Mouse (Mus musculus): ENCODE measurements at regions not wholly inside any gene's neighbourhood (a gene's known extent, or its start where the extent isn't known, plus 50 kb on each side); places are given as distances from the start of the nearest gene placed in this dataset.

GRCm38 (mm10) chr1:157048996-157049395, 59.5 kb downstream of the Tex35 start:
- TF ChIP-seq CTCF (IDR thresholded peaks at IDR 0.05; ENCODE audit: extremely low read depth, insufficient read depth, insufficient read length, insufficient replicate concordance), result no peak
- TF ChIP-seq POLR2A (IDR thresholded peaks at IDR 0.05; ENCODE audit: low read depth, low read length), result no peak
- Histone ChIP-seq H3K36me3 (ENCODE audit: control insufficient read depth, insufficient read depth, low read length) (no peaks in the 10 kb centered on the region), H3K27ac (ENCODE audit: insufficient read depth, low read length) (peak overlapping the region; percentile 92), H3K27me3 (ENCODE audit: control insufficient read depth, insufficient read depth, low read length) (no peaks in the 10 kb centered on the region), H3K4me1 (ENCODE audit: control insufficient read depth, insufficient read depth, insufficient read length) (peaks cover 26% of the 10 kb centered on the region), H3K4me3 (ENCODE audit: extremely low read depth, insufficient read depth, insufficient read length) (no peak overlapping the region)
- DNase-seq (ENCODE audit: low read depth in 1 of 2, low spot score in 2 of 2), result no peak
- WGBS, result 90% methylated on average over 3 of the region's 3 CpGs

- Histone ChIP-seq H3K4me3 (ENCODE audit: extremely low read depth, insufficient read depth, insufficient read length) (peak overlapping the region; percentile 33; the same call in 1 of the 2 replicates), H3K27ac (ENCODE audit: insufficient read depth, low read length) (peak overlapping the region; percentile 92), H3K4me1 (ENCODE audit: control insufficient read depth, insufficient read depth, insufficient read length) (peaks cover 26% of the 10 kb centered on the region)
Observed at GRCm38 (mm10) chr1:157048201-157048923, 60.1 kb downstream of the Tex35 start.

GRCm38 (mm10) chr1:157047751-157048200, 60.7 kb downstream of the Tex35 start:
- no peak for DNase-seq (ENCODE audit: low read depth in 1 of 2, low spot score in 2 of 2)
- WGBS, result 45% methylated on average over 4 of the region's 4 CpGs

More at GRCm38 (mm10) chr1:157048201-157048923, 60.1 kb downstream of the Tex35 start:
- Histone ChIP-seq H3K27me3 (ENCODE audit: control insufficient read depth, insufficient read depth, low read length) (no peaks in the 10 kb centered on the region), H3K36me3 (ENCODE audit: control insufficient read depth, insufficient read depth, low read length) (no peaks in the 10 kb centered on the region)
- DNase-seq (ENCODE audit: low read depth in 1 of 2, low spot score in 2 of 2), result peak; percentile 73
- TF ChIP-seq POLR2A (IDR thresholded peaks at IDR 0.05; ENCODE audit: low read depth, low read length) (no peak), CTCF (IDR thresholded peaks at IDR 0.05; ENCODE audit: extremely low read depth, insufficient read depth, insufficient read length, insufficient replicate concordance) (peak; percentile 34; the same call in 1 of the 2 replicates)
- 11% methylated on average over 11 of the region's 11 CpGs for WGBS

GRCm38 (mm10) chr1:157046760-157047182, 61.7 kb downstream of the Tex35 start:
- H3K27ac ChIP-seq (ENCODE audit: insufficient read depth, low read length), result peak overlapping the region; percentile 92
- DNase-seq (ENCODE audit: low read depth in 1 of 2, low spot score in 2 of 2), result no peak
- TF ChIP-seq POLR2A (IDR thresholded peaks at IDR 0.05; ENCODE audit: low read depth, low read length), result no peak
- TF ChIP-seq CTCF (IDR thresholded peaks at IDR 0.05; ENCODE audit: extremely low read depth, insufficient read depth, insufficient read length, insufficient replicate concordance), result no peak
- peaks cover 26% of the 10 kb centered on the region for H3K4me1 ChIP-seq (ENCODE audit: control insufficient read depth, insufficient read depth, insufficient read length)
- 67% methylated on average over 4 of the region's 4 CpGs for WGBS
- H3K4me3 ChIP-seq (ENCODE audit: extremely low read depth, insufficient read depth, insufficient read length), result no peak overlapping the region
- no peaks in the 10 kb centered on the region for H3K27me3 ChIP-seq (ENCODE audit: control insufficient read depth, insufficient read depth, low read length)
- no peaks in the 10 kb centered on the region for H3K36me3 ChIP-seq (ENCODE audit: control insufficient read depth, insufficient read depth, low read length)

More at GRCm38 (mm10) chr1:157047751-157048200, 60.7 kb downstream of the Tex35 start:
- Histone ChIP-seq H3K36me3 (ENCODE audit: control insufficient read depth, insufficient read depth, low read length) (no peaks in the 10 kb centered on the region), H3K4me1 (ENCODE audit: control insufficient read depth, insufficient read depth, insufficient read length) (peaks cover 26% of the 10 kb centered on the region), H3K4me3 (ENCODE audit: extremely low read depth, insufficient read depth, insufficient read length) (no peak overlapping the region), H3K27me3 (ENCODE audit: control insufficient read depth, insufficient read depth, low read length) (no peaks in the 10 kb centered on the region), H3K27ac (ENCODE audit: insufficient read depth, low read length) (peak overlapping the region; percentile 92)
- no peak for TF ChIP-seq CTCF (IDR thresholded peaks at IDR 0.05; ENCODE audit: extremely low read depth, insufficient read depth, insufficient read length, insufficient replicate concordance)
- TF ChIP-seq POLR2A (IDR thresholded peaks at IDR 0.05; ENCODE audit: low read depth, low read length), result no peak

GRCm38 (mm10) chr1:157039836-157040196, 68.7 kb downstream of the Tex35 start:
- no peak overlapping the region for H3K4me3 ChIP-seq (ENCODE audit: extremely low read depth, insufficient read depth, insufficient read length)
- H3K27ac ChIP-seq (ENCODE audit: insufficient read depth, low read length), result peak overlapping the region; percentile 82
- H3K4me1 ChIP-seq (ENCODE audit: control insufficient read depth, insufficient read depth, insufficient read length), result peaks cover 25% of the 10 kb centered on the region; the same call in 1 of the 2 replicates
- no peak for DNase-seq (ENCODE audit: low read depth in 1 of 2, low spot score in 2 of 2)
- TF ChIP-seq CTCF (IDR thresholded peaks at IDR 0.05; ENCODE audit: extremely low read depth, insufficient read depth, insufficient read length, insufficient replicate concordance) (no peak), POLR2A (IDR thresholded peaks at IDR 0.05; ENCODE audit: low read depth, low read length) (no peak)
- no peaks in the 10 kb centered on the region for H3K27me3 ChIP-seq (ENCODE audit: control insufficient read depth, insufficient read depth, low read length)
- WGBS, result 42% methylated on average over 4 of the region's 4 CpGs
- H3K36me3 ChIP-seq (ENCODE audit: control insufficient read depth, insufficient read depth, low read length), result no peaks in the 10 kb centered on the region

- peaks cover 25% of the 10 kb centered on the region; the same call in 1 of the 2 replicates for H3K4me1 ChIP-seq (ENCODE audit: control insufficient read depth, insufficient read depth, insufficient read length)
- 9% methylated on average over 14 of the region's 14 CpGs for WGBS
- TF ChIP-seq POLR2A (IDR thresholded peaks at IDR 0.05; ENCODE audit: low read depth, low read length) (no peak), CTCF (IDR thresholded peaks at IDR 0.05; ENCODE audit: extremely low read depth, insufficient read depth, insufficient read length, insufficient replicate concordance) (no peak)
- no peaks in the 10 kb centered on the region for H3K27me3 ChIP-seq (ENCODE audit: control insufficient read depth, insufficient read depth, low read length)
- peak overlapping the region; percentile 82 for H3K27ac ChIP-seq (ENCODE audit: insufficient read depth, low read length)
- no peaks in the 10 kb centered on the region for H3K36me3 ChIP-seq (ENCODE audit: control insufficient read depth, insufficient read depth, low read length)
- peak in 1 of 2 experiments; percentile 47 for DNase-seq (ENCODE audit: low read depth in 1 of 2, low spot score in 2 of 2)
- peak overlapping the region; percentile 36; the same call in 1 of the 2 replicates for H3K4me3 ChIP-seq (ENCODE audit: extremely low read depth, insufficient read depth, insufficient read length)
Observed at GRCm38 (mm10) chr1:157039016-157039835, 69.3 kb downstream of the Tex35 start.

All from spleen, adult 2 months (tissue).